In the genomic region with DNA sequence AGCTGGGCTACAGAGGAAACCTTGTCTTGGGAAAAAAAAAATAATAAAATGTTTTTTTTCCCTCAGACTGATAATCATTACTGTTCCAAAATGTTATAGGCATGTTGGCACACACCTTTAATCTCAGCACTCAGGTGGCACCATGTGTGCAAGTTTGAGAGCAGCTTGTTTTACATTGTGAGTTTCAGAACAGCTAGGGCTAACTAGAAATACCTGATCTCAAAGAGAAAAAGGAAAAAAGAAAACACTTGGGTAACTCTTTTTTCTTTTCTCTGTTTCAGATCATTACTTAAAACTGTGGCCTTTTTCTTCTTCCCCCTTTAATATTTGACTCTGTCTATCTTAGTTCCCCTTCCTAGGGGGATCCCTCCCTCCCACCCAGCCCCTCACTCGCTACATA, we compare ENCODE assay signal across 30 mouse cellular contexts.
"Had no signal": no experiment of that assay in that cellular context is flagged by ENCODE, and none has a peak within 500 bp of the region (broad histone marks: within the 10 kb centered on the region; RNA-seq: fewer than 3 reads in every experiment).

No protein-coding gene starts in this region.

- H3K9ac ChIP-seq: limb, embryonic 12.5 days; limb, embryonic 13.5 days; limb, embryonic 15.5 days; liver, embryonic 12.5 days; liver, embryonic 13.5 days; liver, embryonic 14.5 days; liver, embryonic 15.5 days; liver, postnatal 0 days; lung, embryonic 14.5 days; lung, embryonic 15.5 days; midbrain, embryonic 12.5 days; midbrain, embryonic 13.5 days; midbrain, embryonic 15.5 days; neural tube, embryonic 12.5 days had no signal

- DNase-seq: left cerebral cortex, postnatal 4 days; liver; liver, embryonic 13.5 days; liver, postnatal 0 days; lung, adult 18-20 months; lung, adult 2 months; lung, embryonic 14.5 days; lung, postnatal 10 days; lung, postnatal 14 days; lung, postnatal 36 days; lung, postnatal 4 days; midbrain, embryonic 14.5 days had no signal

- H3K9me3 ChIP-seq: limb, embryonic 10.5 days; limb, embryonic 12.5 days; limb, embryonic 13.5 days; limb, embryonic 15.5 days; liver, embryonic 12.5 days; liver, embryonic 13.5 days; liver, embryonic 15.5 days; lung, embryonic 15.5 days; megakaryocyte, embryonic 14.5 days; midbrain, embryonic 10.5 days; midbrain, embryonic 12.5 days; midbrain, embryonic 13.5 days; midbrain, embryonic 15.5 days; neural tube, embryonic 12.5 days had no signal

- H3K4me1 ChIP-seq: liver, embryonic 12.5 days; liver, embryonic 13.5 days; liver, embryonic 15.5 days; lung, embryonic 15.5 days; megakaryocyte, embryonic 14.5 days; midbrain, embryonic 10.5 days; midbrain, embryonic 12.5 days; midbrain, embryonic 13.5 days; midbrain, embryonic 15.5 days; neural tube, embryonic 12.5 days had no signal

- H3K36me3 ChIP-seq: limb, embryonic 12.5 days; limb, embryonic 15.5 days; liver, embryonic 13.5 days; liver, embryonic 15.5 days; lung, embryonic 15.5 days; midbrain, embryonic 12.5 days; midbrain, embryonic 15.5 days; neural tube, embryonic 12.5 days had no signal

- H3K27me3 ChIP-seq: limb, embryonic 12.5 days; limb, embryonic 13.5 days; limb, embryonic 15.5 days; liver, embryonic 12.5 days; liver, embryonic 13.5 days; liver, embryonic 15.5 days; lung, embryonic 15.5 days; megakaryocyte, embryonic 14.5 days; midbrain, embryonic 12.5 days; midbrain, embryonic 13.5 days; midbrain, embryonic 15.5 days; neural tube, embryonic 12.5 days had no signal

- H3K27ac ChIP-seq: limb, embryonic 10.5 days; limb, embryonic 12.5 days; limb, embryonic 13.5 days; limb, embryonic 15.5 days; liver, embryonic 12.5 days; liver, embryonic 13.5 days; liver, embryonic 14.5 days; liver, embryonic 15.5 days; lung, embryonic 15.5 days; macrophage; midbrain, embryonic 10.5 days; midbrain, embryonic 12.5 days; midbrain, embryonic 13.5 days; midbrain, embryonic 15.5 days; neural tube, embryonic 12.5 days had no signal

- H3K4me2 ChIP-seq: limb, embryonic 12.5 days; limb, embryonic 13.5 days; limb, embryonic 15.5 days; liver, embryonic 11.5 days; liver, embryonic 12.5 days; liver, embryonic 13.5 days; liver, embryonic 15.5 days; lung, embryonic 14.5 days; lung, embryonic 15.5 days; midbrain, embryonic 11.5 days; midbrain, embryonic 12.5 days; midbrain, embryonic 13.5 days; midbrain, embryonic 15.5 days; neural tube, embryonic 12.5 days had no signal

- H3K4me3 ChIP-seq: limb, embryonic 10.5 days; limb, embryonic 12.5 days; limb, embryonic 13.5 days; limb, embryonic 15.5 days; liver, embryonic 12.5 days; liver, embryonic 13.5 days; liver, embryonic 15.5 days; lung, embryonic 15.5 days; megakaryocyte, embryonic 14.5 days; midbrain, embryonic 10.5 days; midbrain, embryonic 12.5 days; midbrain, embryonic 13.5 days; midbrain, embryonic 15.5 days; myocyte; neural tube, embryonic 12.5 days had no signal
